Mouse (Mus musculus): ENCODE measurements at regions not wholly inside any gene's neighbourhood (a gene's known extent, or its start where the extent isn't known, plus 50 kb on each side); places are given as distances from the start of the nearest gene placed in this dataset.

GRCm38 (mm10) chr1:143296555-143296954 is 343.9 kb upstream of the B3galt2 start:
- TF ChIP-seq CTCF (IDR thresholded peaks at IDR 0.05; ENCODE audit: low read depth) (no peak), EP300 (IDR thresholded peaks at IDR 0.05; ENCODE audit: low read depth) (no peak)

Data from liver, postnatal 0 days (tissue).